Mouse (Mus musculus) limb, embryonic 10.5 days (tissue): ENCODE data around the gene Aff3. TPM values are rescaled to one million over a fixed set of nuclear protein-coding genes. Genes with fewer than 3 reads are reported as not detected.
A peak's percentile ranks its signal among the peaks of the same experiment; 100 is the strongest.

Experiments used
- DNase-seq: peaks from one replicate; pipeline ENCODE4 v3.0.0-alpha.2; 2017; ENCODE audit warnings: low spot score
- H3K27ac ChIP-seq: fragments of 300-500 bp; sonication (generic); 2 replicates; pipeline ENCODE4 v1.5.1; 2016; ENCODE audit warnings: mild to moderate bottlenecking
- H3K27me3 ChIP-seq: fragments of 300-500 bp; sonication (generic); 2 replicates; pipeline ENCODE4 v1.6.1; 2016; ENCODE audit warnings: low read depth, mild to moderate bottlenecking; ENCODE audit not compliant: poor library complexity, severe bottlenecking
- H3K36me3 ChIP-seq: fragments of 300-500 bp; sonication (generic); 2 replicates; pipeline ENCODE4 v1.6.1; 2016; ENCODE audit warnings: mild to moderate bottlenecking, moderate library complexity
- H3K4me1 ChIP-seq: fragments of 300-500 bp; sonication (generic); 2 replicates; pipeline ENCODE4 v1.6.1; 2016
- H3K4me3 ChIP-seq: fragments of 300-500 bp; sonication (generic); 2 replicates; pipeline ENCODE4 v1.5.1; 2016; ENCODE audit warnings: mild to moderate bottlenecking, moderate library complexity
- H3K9me3 ChIP-seq: fragments of 300-500 bp; sonication (generic); replicated peaks from 2 replicates; pipeline ENCODE4 v1.6.1; 2016; ENCODE audit warnings: mild to moderate bottlenecking
- WGBS: fragments of 180-500 bp; shearing (Covaris S2); methylation state at CpG from one replicate; pipeline ENCODE4 v1.1.7; 2016; 5-methylcytosine and 5-hydroxymethylcytosine counted together
- polyA plus RNA-seq: library from polyadenylated mRNA; unstranded; fragments of >200 nt; fragmentation: Nextera tagmentation; extraction: Ambion mirVana; gene quantifications from 2 replicates; pipeline ENCODE4 v1.2.1, GENCODE M21; 2016

The Aff3 gene
- polyA plus RNA-seq, 1 experiment from 2014 or later = 38.8 TPM

DNA sequence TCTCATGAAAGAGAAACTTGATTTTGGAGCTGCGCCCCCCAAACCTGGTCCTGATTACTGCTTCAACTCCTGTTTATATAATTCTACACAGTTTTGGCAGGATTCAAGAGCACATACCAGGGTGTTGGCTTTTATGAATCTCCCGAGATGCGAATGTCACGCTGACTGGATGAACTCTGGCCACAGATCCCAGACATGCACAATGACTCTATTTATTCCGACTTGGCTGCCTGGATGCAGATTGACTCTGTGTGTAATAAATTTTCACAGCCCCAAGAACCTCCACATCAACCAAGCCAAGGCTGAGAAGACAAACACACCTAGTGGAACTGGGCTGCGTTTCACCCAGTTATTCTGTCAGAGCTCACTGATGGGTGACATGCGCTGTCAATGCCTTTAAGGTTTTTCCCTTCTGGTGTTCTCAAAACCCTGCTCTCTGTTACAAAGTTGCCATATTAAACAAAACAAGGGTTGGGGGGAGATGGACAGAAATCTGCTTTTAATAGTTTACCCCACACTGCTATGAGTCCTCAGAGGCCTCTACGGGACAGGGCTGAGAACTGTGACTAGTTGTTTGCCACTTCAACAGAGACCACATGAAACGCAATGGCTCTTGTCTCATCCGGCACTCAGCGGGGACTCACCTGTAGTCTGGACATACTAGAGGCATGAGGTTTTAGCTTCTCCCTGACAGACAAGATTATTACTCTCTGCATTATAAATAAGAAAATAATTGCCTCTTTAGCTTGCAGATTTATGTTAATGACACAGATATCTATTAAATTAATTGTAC lies 402.2 kb downstream of the Aff3 start:
- Histone ChIP-seq H3K27ac (no peak overlapping the region), H3K9me3 (no peaks in the 10 kb centered on the region), H3K4me1 (peaks cover 19% of the 10 kb centered on the region), H3K27me3 (no peaks in the 10 kb centered on the region), H3K36me3 (peaks cover 42% of the 10 kb centered on the region), H3K4me3 (no peak overlapping the region)
- no peak for DNase-seq
- 88% methylated on average over 11 of the region's 11 CpGs for WGBS

- Histone ChIP-seq H3K4me1 (peaks cover 27% of the 10 kb centered on the region), H3K9me3 (no peaks in the 10 kb centered on the region), H3K27ac (no peak overlapping the region), H3K36me3 (peaks cover 28% of the 10 kb centered on the region), H3K4me3 (no peak overlapping the region), H3K27me3 (no peaks in the 10 kb centered on the region)
- 83% methylated on average over 5 of the region's 5 CpGs for WGBS
- DNase-seq = no peak
Measured at GRCm38 (mm10) chr1:38261076-38261475, 403.7 kb downstream of the Aff3 start.

- WGBS = 91% methylated on average over 10 of the region's 10 CpGs
Measured at GRCm38 (mm10) chr1:38259541-38260338, 405.0 kb downstream of the Aff3 start.

DNA sequence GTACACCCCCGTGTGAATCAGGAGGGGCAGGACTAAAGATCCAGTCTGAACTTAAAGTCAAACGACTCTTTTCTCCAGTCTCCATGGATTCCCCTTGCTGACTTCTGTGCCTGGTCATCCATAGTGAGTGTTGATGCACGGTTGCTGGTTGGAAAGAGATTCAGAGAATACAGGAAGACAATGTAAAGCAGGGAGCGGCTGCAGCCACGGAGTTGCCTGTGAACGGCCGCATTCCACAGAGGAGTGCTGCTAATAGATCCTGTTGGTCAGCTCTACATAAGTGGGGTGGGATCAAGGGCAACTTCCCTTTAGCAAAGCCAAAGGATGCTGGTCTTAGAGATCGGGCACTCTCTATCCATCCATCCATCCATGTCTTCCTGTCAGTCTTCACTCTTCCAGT lies 410.3 kb downstream of the Aff3 start:
- Histone ChIP-seq H3K36me3 (peaks cover 32% of the 10 kb centered on the region), H3K4me3 (no peak overlapping the region), H3K27me3 (no peaks in the 10 kb centered on the region), H3K27ac (no peak overlapping the region), H3K9me3 (no peaks in the 10 kb centered on the region), H3K4me1 (peaks cover 30% of the 10 kb centered on the region)
- WGBS = 81% methylated on average over 8 of the region's 8 CpGs
- no peak for DNase-seq

More at GRCm38 (mm10) chr1:38259541-38260338, 405.0 kb downstream of the Aff3 start:
- peaks cover 15% of the 10 kb centered on the region for H3K36me3 ChIP-seq
- H3K4me1 ChIP-seq = peaks cover 32% of the 10 kb centered on the region
- H3K27me3 ChIP-seq = no peaks in the 10 kb centered on the region
- H3K4me3 ChIP-seq = no peak overlapping the region
- H3K9me3 ChIP-seq = no peaks in the 10 kb centered on the region
- H3K27ac ChIP-seq = no peak overlapping the region
- no peak for DNase-seq

GRCm38 (mm10) chr1:38252766-38253079 lies 412.0 kb downstream of the Aff3 start:
- no peaks in the 10 kb centered on the region for H3K9me3 ChIP-seq
- no peak overlapping the region for H3K27ac ChIP-seq
- no peaks in the 10 kb centered on the region for H3K27me3 ChIP-seq
- H3K4me1 ChIP-seq = peaks cover 33% of the 10 kb centered on the region
- H3K4me3 ChIP-seq = no peak overlapping the region
- no peak for DNase-seq
- 44% methylated on average over 2 of the region's 2 CpGs for WGBS
- peaks cover 32% of the 10 kb centered on the region for H3K36me3 ChIP-seq

- 97% methylated on average over 19 of the region's 19 CpGs for WGBS
- Histone ChIP-seq H3K4me3 (no peak overlapping the region), H3K9me3 (no peaks in the 10 kb centered on the region), H3K4me1 (peaks cover 31% of the 10 kb centered on the region), H3K27me3 (no peaks in the 10 kb centered on the region), H3K27ac (no peak overlapping the region), H3K36me3 (peaks cover 36% of the 10 kb centered on the region)
- no peak for DNase-seq
Measured at GRCm38 (mm10) chr1:38252031-38252765, 412.6 kb downstream of the Aff3 start.

DNA sequence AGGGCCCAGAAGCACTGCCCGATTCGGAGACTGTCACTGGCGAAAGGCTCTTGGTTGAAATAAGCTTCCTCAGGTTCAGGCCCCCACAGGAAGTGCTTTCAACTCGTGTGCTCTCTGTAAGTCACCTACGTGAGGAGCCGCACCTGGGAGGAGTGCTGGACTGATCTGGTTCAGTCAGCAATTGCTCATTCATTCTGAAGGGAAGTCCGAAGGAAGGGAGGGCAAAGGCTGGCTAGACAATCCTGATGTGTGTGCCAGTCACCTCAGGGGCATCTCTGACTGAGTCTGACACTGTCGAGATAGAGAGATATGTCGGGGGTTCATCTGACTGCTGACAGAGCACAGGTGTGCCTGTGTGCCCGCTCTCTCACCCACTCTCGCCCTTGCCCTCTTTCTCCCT lies 413.3 kb downstream of the Aff3 start:
- H3K9me3 ChIP-seq = no peaks in the 10 kb centered on the region
- H3K27me3 ChIP-seq = no peaks in the 10 kb centered on the region
- no peak overlapping the region for H3K4me3 ChIP-seq
- no peak overlapping the region for H3K27ac ChIP-seq
- 90% methylated on average over 11 of the region's 11 CpGs for WGBS
- peaks cover 43% of the 10 kb centered on the region for H3K36me3 ChIP-seq
- no peak for DNase-seq
- H3K4me1 ChIP-seq = peaks cover 35% of the 10 kb centered on the region

GRCm38 (mm10) chr1:38250246-38250645 lies 414.5 kb downstream of the Aff3 start:
- H3K36me3 ChIP-seq = peaks cover 54% of the 10 kb centered on the region
- H3K4me3 ChIP-seq = no peak overlapping the region
- no peak overlapping the region for H3K27ac ChIP-seq
- DNase-seq = no peak
- no peaks in the 10 kb centered on the region for H3K27me3 ChIP-seq
- WGBS = 60% methylated on average over 3 of the region's 3 CpGs
- no peaks in the 10 kb centered on the region for H3K9me3 ChIP-seq
- H3K4me1 ChIP-seq = peaks cover 28% of the 10 kb centered on the region

- no peak overlapping the region for H3K27ac ChIP-seq
- H3K4me1 ChIP-seq = peaks cover 33% of the 10 kb centered on the region
- DNase-seq = no peak
- 79% methylated on average over 7 of the region's 7 CpGs for WGBS
- H3K36me3 ChIP-seq = peaks cover 59% of the 10 kb centered on the region
- no peaks in the 10 kb centered on the region for H3K27me3 ChIP-seq
- no peaks in the 10 kb centered on the region for H3K9me3 ChIP-seq
- no peak overlapping the region for H3K4me3 ChIP-seq
Measured at GRCm38 (mm10) chr1:38249561-38249960, 415.2 kb downstream of the Aff3 start.

DNA sequence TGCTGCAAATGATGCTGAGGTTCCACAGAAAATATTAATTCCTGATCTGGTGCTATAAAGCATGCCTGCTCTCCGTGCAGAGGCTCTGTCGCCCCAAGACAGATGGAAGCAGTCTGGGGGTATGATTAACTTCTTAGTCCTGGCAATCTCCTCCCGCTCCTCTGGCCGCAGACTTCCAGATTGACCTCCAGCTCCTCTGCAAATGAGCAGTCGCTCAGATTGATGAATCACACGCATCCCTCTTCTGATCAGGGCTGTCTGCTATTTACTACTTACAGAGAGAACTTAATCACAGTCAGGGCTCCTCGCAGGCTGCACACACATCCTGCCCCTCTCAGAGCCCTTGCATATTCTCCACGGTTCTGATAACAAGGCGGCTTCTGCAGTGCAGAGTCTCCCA lies 416.7 kb downstream of the Aff3 start:
- Histone ChIP-seq H3K9me3 (no peaks in the 10 kb centered on the region), H3K36me3 (peaks cover 65% of the 10 kb centered on the region), H3K27ac (no peak overlapping the region), H3K4me1 (peaks cover 35% of the 10 kb centered on the region), H3K27me3 (no peaks in the 10 kb centered on the region), H3K4me3 (no peak overlapping the region)
- WGBS = 8% methylated on average over 9 of the region's 9 CpGs
- DNase-seq = peak; percentile 49

DNA sequence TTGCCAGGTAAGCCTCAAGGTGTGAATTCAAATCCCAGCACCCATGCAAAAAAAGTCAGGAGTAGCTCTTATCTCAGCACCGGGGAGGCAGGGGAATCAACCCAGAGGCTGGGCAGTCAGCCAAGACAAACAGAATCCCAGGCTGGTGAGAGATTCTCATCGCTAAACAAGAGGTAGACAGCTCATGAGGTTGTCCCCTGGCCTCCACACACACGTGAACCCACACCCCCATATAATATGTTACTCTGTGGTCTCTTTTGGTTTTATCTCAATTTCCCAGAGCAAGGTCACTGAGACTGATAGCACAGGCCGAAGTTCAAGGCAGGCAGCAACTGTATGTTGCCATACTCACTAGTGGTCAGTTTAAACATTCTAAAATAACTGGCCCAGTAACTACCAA lies 422.2 kb downstream of the Aff3 start:
- H3K27me3 ChIP-seq = no peaks in the 10 kb centered on the region
- no peak overlapping the region for H3K4me3 ChIP-seq
- WGBS = 78% methylated on average over 4 of the region's 4 CpGs
- H3K4me1 ChIP-seq = peaks cover 34% of the 10 kb centered on the region
- H3K27ac ChIP-seq = no peak overlapping the region
- DNase-seq = no peak
- no peaks in the 10 kb centered on the region for H3K9me3 ChIP-seq
- H3K36me3 ChIP-seq = peaks cover 57% of the 10 kb centered on the region

DNA sequence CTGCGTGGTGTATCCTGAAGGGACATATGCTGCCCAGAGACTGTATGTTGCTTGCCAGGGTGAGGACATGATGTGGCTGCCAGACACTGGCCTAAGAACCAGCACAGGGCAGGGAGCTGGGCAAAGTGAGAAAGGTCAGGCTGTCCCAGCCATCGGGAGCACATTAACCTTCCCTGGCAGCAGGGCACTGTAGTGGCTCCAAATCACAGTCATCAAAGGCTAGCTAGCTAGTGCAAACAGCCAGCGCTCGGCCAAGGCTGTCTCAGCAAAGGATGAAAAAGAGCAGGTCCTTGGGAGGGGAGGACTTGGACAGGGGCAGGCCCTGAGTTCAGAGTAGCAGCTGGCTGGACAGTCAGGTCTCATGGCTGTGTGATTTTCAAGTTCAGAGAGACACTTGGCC lies 423.0 kb downstream of the Aff3 start:
- H3K36me3 ChIP-seq = peaks cover 49% of the 10 kb centered on the region
- DNase-seq = no peak
- no peaks in the 10 kb centered on the region for H3K27me3 ChIP-seq
- no peak overlapping the region for H3K4me3 ChIP-seq
- WGBS = 49% methylated on average over 4 of the region's 4 CpGs
- no peaks in the 10 kb centered on the region for H3K9me3 ChIP-seq
- no peak overlapping the region for H3K27ac ChIP-seq
- H3K4me1 ChIP-seq = peaks cover 34% of the 10 kb centered on the region

GRCm38 (mm10) chr1:38241221-38241666 lies 423.5 kb downstream of the Aff3 start:
- Histone ChIP-seq H3K27me3 (no peaks in the 10 kb centered on the region), H3K9me3 (no peaks in the 10 kb centered on the region), H3K4me3 (no peak overlapping the region), H3K27ac (no peak overlapping the region), H3K36me3 (peaks cover 44% of the 10 kb centered on the region), H3K4me1 (peaks cover 33% of the 10 kb centered on the region)
- 72% methylated on average over 6 of the region's 6 CpGs for WGBS
- DNase-seq = no peak
